Mouse (Mus musculus) neutrophil, adult 65 days (primary cell): ENCODE measurements around the gene Cacnb1. TPM values are rescaled to one million over a fixed set of nuclear protein-coding genes. Genes with fewer than 3 reads are reported as not detected.

Source experiments
- total RNA-seq: library from RNA; stranded (reverse); gene quantifications from 2 replicates; pipeline ENCODE4 v1.2.4, GENCODE M21; 2023

Gene Cacnb1
- total RNA-seq: 0.88 and 0.92 TPM in 2 replicates

GRCm38 (mm10) chr11:98022555-98023371 is at the start of gene Cacnb1:
Gene Cacnb1, minus strand, starts transcription at chr11:98023034.

GRCm38 (mm10) chr11:98052989-98053834 is 30.4 kb upstream of the Cacnb1 start, which contains the start of gene Stac2:
Gene Stac2, minus strand, starts transcription at chr11:98053462.

GRCm38 (mm10) chr11:98026570-98027296 is 3.9 kb upstream of the Cacnb1 start, which contains the start of gene Rpl19:
Gene Rpl19, plus strand, starts transcription at chr11:98026710.

GRCm38 (mm10) chr11:97995564-97996288 is 27.1 kb downstream of the Cacnb1 start, which contains the start of gene Arl5c:
Gene Arl5c, minus strand, starts transcription at chr11:97996181.

GRCm38 (mm10) chr11:97985727-97986677 is 36.8 kb downstream of the Cacnb1 start, which contains the start of gene Plxdc1:
Gene Plxdc1, minus strand, starts transcription at chr11:97986444.

Other genes with a start within 250 kb of the Cacnb1 start
- gene 1700001P01Rik, start 247.1 kb downstream of the Cacnb1 start, total RNA-seq: not detected in 2 replicates
- 395 and 426 TPM in 2 replicates for gene Rpl23, start 240.6 kb downstream of the Cacnb1 start, total RNA-seq
- 424 and 430 TPM in 2 replicates for gene Lasp1, start 224.0 kb downstream of the Cacnb1 start, total RNA-seq
- gene B230217C12Rik, start 182.3 kb downstream of the Cacnb1 start, total RNA-seq: 0.69 and 0.91 TPM in 2 replicates
- gene Fbxo47, start 138.9 kb downstream of the Cacnb1 start, total RNA-seq: 0.44 TPM in 1 of 2 replicates, not detected in the other
- gene Plxdc1, start 36.6 kb downstream of the Cacnb1 start, total RNA-seq: 5.1 and 5.4 TPM in 2 replicates
- gene Arl5c, start 26.9 kb downstream of the Cacnb1 start, total RNA-seq: 13.1 and 19.9 TPM in 2 replicates
- gene Rpl19, start 3.7 kb upstream of the Cacnb1 start, total RNA-seq: 456 and 517 TPM in 2 replicates
- gene Stac2, start 30.4 kb upstream of the Cacnb1 start, total RNA-seq: 0.16 and 0.19 TPM in 2 replicates
- gene Fbxl20, start 127.4 kb upstream of the Cacnb1 start, total RNA-seq: 22.6 and 29.4 TPM in 2 replicates
- 29.4 and 43.1 TPM in 2 replicates for gene Med1, start 170.3 kb upstream of the Cacnb1 start, total RNA-seq
- gene Cdk12, start 180.0 kb upstream of the Cacnb1 start, total RNA-seq: 78.0 and 93.6 TPM in 2 replicates